Mouse (Mus musculus) lung, postnatal 36 days (tissue): ENCODE results near the gene Rps15a.
A peak's percentile ranks its signal among the peaks of the same experiment; 100 is the strongest.

Experiments used
- DNase-seq: peaks from one replicate; pipeline ENCODE4 v3.0.0; 2022; ENCODE audit warnings: mixed read lengths

The Rps15a gene

DNA sequence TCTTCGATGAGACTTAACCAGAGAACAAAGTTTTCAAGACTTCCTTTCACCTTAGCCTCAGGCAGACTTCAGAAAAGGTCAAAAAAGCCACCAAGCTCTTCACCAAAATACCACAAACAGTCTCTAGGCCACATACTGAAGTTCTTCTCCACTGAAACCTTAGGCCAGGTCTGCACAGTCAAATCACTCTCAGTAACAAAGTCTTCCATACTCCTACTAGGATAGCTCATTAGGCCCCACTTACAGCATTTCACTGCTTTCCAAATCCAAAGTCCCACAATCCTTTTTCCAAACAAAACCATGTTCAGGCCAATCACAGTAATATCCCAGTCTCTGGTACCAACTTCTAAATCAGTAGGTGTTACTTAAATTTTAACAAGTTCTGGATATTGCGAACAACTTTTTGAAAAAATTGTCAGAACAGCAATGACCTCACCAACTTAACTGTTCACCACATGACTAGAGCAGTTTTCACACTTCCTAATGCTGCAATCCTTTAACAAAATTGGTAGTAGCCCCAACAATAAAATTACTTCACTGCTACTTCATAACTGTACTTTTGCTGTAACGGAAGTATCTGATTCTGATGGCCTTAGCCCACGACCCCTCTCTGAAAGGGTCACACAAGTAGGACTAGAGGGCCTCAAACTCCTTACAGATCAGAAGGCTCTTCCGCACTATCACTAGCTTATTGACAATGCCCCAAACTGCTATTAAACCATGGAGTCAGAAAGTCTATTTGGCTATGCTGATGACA lies 2.3 kb downstream of the Rps15a start:
- no peak for DNase-seq

- DNase-seq, result no peak
These were observed 4.9 kb downstream of the Rps15a start for GRCm38 (mm10) chr7:118111128-118111527.

DNA sequence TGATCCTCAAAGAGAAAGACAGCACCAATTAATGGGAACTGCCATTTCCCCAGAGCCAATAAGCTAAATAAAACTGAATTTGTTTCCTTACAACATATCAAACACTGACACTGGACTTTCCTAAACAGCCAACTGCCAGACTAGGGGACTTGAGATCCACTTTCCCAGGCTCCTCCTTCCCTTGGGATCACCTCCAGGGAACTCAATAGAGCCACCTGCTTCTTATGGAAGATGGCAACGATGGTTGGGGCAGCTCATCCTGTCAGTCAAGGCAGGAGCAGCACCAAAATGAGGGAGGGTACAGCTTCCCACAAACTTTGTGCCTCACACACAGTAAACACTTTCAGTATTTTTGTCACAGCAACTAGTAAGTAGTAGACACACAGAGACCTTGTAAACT lies 8.3 kb downstream of the Rps15a start:
- no peak for DNase-seq

- no peak for DNase-seq
These were observed 11.4 kb downstream of the Rps15a start for GRCm38 (mm10) chr7:118104458-118105052.

DNA sequence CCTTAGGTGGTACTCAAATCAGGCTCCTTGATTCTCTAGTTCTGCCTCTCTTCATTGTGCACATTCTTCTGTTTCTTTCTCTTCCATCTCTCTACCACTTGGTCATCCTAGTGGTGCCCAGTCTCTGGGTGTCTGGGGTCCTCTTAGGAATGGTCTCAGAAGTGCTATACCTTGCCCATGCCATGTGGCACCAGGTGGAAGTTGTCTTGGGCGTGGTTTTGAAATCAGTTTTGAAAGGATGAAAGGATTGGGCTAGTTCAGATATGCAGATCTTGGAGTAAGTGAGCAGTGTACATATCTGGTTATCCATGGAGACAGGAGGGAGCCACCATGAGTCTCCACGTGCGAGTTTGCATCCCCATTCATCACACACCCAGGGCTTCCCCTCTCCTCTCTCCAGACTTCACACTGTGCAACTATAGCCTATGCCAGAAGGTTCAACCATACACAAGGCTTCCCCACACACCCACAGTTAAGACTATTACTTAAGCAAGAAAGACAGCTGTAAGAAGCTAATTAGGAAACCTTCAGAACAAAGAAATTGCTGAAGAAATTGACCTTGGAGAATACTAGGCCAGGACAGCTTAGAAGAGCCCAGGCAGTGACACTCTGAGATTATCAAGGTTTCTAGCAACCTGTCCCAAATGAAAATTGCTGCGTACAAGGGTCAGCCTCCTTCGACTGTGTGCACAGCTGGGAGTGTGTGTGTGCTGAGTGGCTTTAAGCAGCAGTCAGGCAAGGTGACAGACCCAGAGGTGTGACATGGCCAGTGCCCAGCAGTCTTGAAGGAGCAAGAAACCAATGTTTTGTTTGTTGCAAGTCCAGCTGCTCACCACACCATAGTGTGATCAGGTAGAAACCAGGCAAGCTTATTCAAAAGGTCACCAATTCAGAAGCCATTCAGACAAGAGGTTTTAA lies 12.3 kb downstream of the Rps15a start:
- DNase-seq, result peak; percentile 31

DNA sequence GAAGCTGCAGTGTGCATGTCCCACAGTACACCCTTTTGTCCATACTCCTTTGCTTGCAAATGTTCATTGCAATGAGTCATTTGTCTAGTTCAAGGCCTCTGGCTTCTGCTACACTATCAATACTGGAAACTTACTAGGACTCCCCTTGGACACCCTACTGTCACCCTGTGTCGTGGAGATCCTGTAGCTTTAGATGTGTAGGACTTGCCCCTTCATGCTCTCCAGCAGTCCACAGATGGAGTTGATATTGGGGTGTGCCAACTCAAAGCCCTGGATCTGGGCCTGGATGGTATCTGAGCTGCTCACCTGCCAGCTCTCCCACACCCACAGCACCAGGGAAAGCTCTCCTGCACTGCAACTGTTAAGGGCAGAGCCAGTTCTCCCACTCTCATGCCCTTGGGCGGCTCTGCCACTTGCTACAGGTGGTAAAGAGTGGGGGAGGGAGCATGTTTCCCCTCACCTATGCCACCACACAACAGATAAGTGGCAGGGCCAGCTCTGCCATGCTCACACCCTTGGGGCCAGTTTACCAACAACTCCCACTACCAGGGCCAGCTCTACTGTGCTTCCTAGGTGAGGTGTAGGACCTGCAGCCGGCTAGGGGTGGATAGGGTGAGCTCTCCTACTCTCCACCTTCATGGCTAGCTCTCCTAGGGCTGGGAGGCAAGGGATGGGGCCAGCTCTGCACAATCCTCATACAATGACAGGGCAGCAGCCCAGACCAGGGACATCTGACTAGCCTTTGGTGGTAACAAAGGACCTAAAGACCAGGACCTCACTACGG lies 13.1 kb downstream of the Rps15a start:
- no peak for DNase-seq

GRCm38 (mm10) chr7:118102231-118102630 lies 13.8 kb downstream of the Rps15a start:
- peak; percentile 52 for DNase-seq

GRCm38 (mm10) chr7:118097615-118098014 lies 18.4 kb downstream of the Rps15a start:
- no peak for DNase-seq

- no peak for DNase-seq
These were observed 36.0 kb downstream of the Rps15a start for GRCm38 (mm10) chr7:118079987-118080386.

DNA sequence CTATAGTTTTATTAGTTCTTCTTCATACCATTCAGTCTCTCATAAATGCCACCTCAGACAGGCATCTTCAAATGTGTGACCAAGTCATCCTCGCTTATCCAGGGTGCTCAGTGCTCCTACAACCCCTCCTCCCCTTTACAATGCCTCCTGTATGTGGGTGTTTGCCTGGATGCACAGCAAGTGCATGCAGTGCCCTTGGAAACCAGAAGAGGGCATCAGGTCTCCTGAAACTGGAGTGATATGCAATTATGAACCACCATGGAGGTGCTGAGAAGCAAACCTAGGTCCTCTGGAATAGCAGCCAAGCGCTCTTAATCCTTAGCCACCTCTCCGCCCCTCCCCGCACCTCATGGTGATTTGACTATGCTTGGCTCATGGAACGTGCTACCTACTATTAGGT lies 36.9 kb downstream of the Rps15a start:
- DNase-seq, result no peak

DNA sequence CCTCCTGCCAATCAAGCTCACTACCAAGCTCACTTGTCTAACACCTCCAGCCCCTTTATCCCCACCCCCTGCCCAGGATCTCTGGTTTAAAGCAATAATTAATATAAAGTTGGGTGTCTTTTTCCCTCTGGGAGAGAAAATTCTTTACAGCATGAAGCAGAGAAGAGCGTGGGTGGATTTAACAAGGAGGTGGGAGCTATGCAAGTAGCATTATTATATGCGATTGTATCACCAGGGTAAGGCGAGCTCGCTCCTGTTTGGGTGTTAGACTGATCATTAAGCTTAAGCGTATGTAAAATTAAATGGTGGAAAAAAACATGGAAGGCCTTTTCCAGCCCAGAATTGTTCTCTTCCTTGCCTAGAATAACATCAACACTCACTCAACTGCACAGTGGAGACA lies 48.7 kb downstream of the Rps15a start:
- DNase-seq, result no peak

DNA sequence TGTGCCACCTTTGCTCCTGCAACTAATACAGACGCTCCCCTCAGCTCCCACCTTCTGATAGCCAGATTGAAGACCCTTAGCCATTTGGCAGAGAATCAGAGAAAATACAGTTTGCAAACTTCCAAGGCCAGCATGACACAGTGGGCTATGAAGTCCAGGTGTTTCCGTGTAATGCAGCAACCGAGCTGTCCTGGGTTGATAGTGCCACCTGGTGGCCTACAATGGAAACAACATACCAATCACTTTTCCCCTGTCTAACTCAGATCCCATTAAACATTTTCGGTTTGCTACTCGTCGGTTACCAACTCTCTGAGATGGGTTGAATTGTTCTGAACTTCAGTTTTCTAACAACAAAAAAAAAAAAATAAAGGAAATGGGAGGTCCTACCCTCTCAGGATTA lies 59.7 kb downstream of the Rps15a start:
- DNase-seq, result no peak
